Mouse (Mus musculus): ENCODE measurements at regions not wholly inside any gene's neighbourhood (a gene's known extent, or its start where the extent isn't known, plus 50 kb on each side); places are given as distances from the start of the nearest gene placed in this dataset.

DNA sequence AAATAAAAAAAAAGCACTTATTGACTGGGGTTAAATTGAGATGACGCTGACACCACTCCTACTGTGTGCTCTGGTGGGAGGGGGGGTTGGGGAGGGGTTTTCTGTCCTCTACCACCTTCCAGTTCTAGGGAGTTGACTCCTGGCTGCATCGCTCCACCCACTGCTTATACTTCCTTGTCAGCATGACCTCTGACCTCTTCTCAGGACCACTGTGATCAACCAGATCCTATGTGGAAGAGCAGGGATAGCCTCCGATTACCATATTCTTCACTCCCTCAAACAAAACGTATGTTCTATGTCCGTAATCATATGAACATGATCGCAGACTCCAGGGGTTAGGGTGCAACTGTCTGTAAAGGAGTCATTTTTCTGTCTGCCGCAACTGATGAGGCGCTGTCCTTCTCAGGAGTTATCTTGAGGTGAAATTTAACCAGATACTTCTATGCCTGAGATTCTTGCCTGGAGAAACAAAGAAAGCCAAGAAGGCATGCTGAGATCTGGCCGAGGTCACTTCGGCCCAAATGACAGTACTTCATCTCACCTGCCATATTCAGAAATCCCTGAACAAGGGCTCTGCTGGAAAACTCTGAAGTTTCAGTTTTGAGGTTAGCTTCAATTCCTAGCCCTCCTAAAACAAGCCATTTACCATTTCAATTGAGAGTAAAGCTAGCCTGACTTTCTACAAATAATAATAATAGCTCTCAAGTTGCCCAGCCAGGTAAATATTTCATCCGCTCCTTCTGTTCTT, 160.3 kb upstream of the Tll1 start:
- Histone ChIP-seq H3K27me3 (no peaks in the 10 kb centered on the region), H3K9me3 (replicated peaks) (no peaks in the 10 kb centered on the region), H3K4me3 (no peak overlapping the region), H3K4me2 (no peak overlapping the region), H3K4me1 (peaks cover 4% of the 10 kb centered on the region; the same call in 1 of the 2 replicates), H3K36me3 (ENCODE audit: poor library complexity, severe bottlenecking) (no peaks in the 10 kb centered on the region), H3K27ac (no peak overlapping the region), H3K9ac (no peak overlapping the region)
- 0 out of 2 replicates have a peak, but pooled peaks have one; percentile 21 for ATAC-seq
- 84% methylated on average over 11 of the region's 11 CpGs for WGBS

GRCm38 (mm10) chr8:64357092-64357491, 151.0 kb upstream of the Tll1 start:
- Histone ChIP-seq H3K9me3 (replicated peaks) (no peaks in the 10 kb centered on the region), H3K9ac (no peak overlapping the region), H3K4me1 (no peaks in the 10 kb centered on the region), H3K27ac (no peak overlapping the region), H3K27me3 (no peaks in the 10 kb centered on the region), H3K4me3 (no peak overlapping the region), H3K4me2 (no peak overlapping the region), H3K36me3 (ENCODE audit: poor library complexity, severe bottlenecking) (no peaks in the 10 kb centered on the region)
- no peak for ATAC-seq
- 96% methylated on average over 5 of the region's 5 CpGs for WGBS

GRCm38 (mm10) chr8:64348082-64348646, 142.1 kb upstream of the Tll1 start:
- H3K9me3 ChIP-seq (replicated peaks): no peaks in the 10 kb centered on the region
- ATAC-seq: peak; percentile 63; the same call in 1 of the 2 replicates
- WGBS: 10% methylated on average over 3 of the region's 3 CpGs

GRCm38 (mm10) chr8:64347490-64347889, 141.4 kb upstream of the Tll1 start:
- no peak overlapping the region for H3K4me2 ChIP-seq
- no peaks in the 10 kb centered on the region for H3K9me3 ChIP-seq (replicated peaks)
- no peak overlapping the region for H3K4me3 ChIP-seq
- peaks cover 19% of the 10 kb centered on the region for H3K4me1 ChIP-seq
- 70% methylated on average over 2 of the region's 2 CpGs for WGBS
- no peaks in the 10 kb centered on the region for H3K36me3 ChIP-seq (ENCODE audit: poor library complexity, severe bottlenecking)
- no peak for ATAC-seq
- peaks cover 5% of the 10 kb centered on the region; the same call in 1 of the 2 replicates for H3K27me3 ChIP-seq
- no peak overlapping the region for H3K9ac ChIP-seq
- H3K27ac ChIP-seq: no peak overlapping the region

More at GRCm38 (mm10) chr8:64348082-64348646, 142.1 kb upstream of the Tll1 start:
- Histone ChIP-seq H3K36me3 (ENCODE audit: poor library complexity, severe bottlenecking) (no peaks in the 10 kb centered on the region), H3K27ac (no peak overlapping the region), H3K27me3 (peaks cover 5% of the 10 kb centered on the region; the same call in 1 of the 2 replicates), H3K4me1 (peaks cover 19% of the 10 kb centered on the region), H3K9ac (no peak overlapping the region), H3K4me3 (no peak overlapping the region), H3K4me2 (no peak overlapping the region)

DNA sequence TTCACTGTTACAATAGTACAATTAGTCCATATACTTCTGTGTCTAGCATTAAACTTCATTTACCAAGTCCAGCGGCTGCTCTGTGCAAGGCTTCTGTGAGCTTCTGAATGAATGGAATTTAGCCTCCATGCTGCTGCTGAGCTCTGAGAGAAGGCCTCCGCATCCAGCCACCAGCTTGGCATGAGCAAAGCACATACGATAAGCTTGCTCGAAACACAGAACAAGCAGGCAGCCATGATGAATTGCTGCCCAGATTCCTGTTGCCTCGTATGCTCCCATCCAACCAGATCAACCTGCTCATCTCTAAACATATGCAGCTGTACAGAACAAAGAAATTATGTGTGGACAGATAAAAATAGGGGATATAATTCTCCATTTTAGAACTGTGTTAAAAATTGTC, 140.4 kb upstream of the Tll1 start:
- Histone ChIP-seq H3K9me3 (replicated peaks) (no peaks in the 10 kb centered on the region), H3K4me1 (peaks cover 19% of the 10 kb centered on the region), H3K4me2 (no peak overlapping the region), H3K27ac (no peak overlapping the region), H3K27me3 (peaks cover 5% of the 10 kb centered on the region; the same call in 1 of the 2 replicates), H3K36me3 (ENCODE audit: poor library complexity, severe bottlenecking) (no peaks in the 10 kb centered on the region), H3K9ac (no peak overlapping the region), H3K4me3 (no peak overlapping the region)
- ATAC-seq: peak; percentile 28; the same call in 1 of the 2 replicates
- WGBS: 83% methylated on average over 5 of the region's 5 CpGs

GRCm38 (mm10) chr8:64344933-64345332, 138.9 kb upstream of the Tll1 start:
- Histone ChIP-seq H3K4me2 (no peak overlapping the region), H3K27ac (no peak overlapping the region), H3K36me3 (ENCODE audit: poor library complexity, severe bottlenecking) (no peaks in the 10 kb centered on the region), H3K9me3 (replicated peaks) (no peaks in the 10 kb centered on the region), H3K4me1 (peaks cover 19% of the 10 kb centered on the region), H3K9ac (no peak overlapping the region), H3K4me3 (no peak overlapping the region), H3K27me3 (peaks cover 5% of the 10 kb centered on the region; the same call in 1 of the 2 replicates)
- 90% methylated on average over 1 of the region's 1 CpGs for whole genome bisulfite sequencing
- ATAC-seq: no peak; the same call in 1 of the 2 replicates

DNA sequence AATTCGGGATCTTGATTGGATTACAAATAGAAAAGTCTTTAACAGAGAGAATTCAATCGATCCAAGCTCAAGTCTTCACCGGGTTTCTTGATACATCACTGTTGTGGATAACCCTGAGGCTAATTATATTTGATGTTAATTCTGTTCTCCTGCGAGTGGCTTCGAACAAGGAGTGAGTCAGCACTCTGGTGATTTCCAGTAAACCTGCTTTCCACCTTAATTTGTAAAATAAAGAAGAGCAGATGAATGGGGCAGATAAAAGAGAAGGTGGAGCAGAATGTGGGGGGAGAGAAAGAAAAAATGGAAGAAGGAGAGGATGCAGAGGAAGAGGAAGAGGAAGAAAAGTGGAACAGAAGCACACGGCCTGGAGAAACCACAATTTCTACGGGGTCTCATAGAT, 137.5 kb upstream of the Tll1 start:
- no peak overlapping the region for H3K4me3 ChIP-seq
- no peak overlapping the region for H3K4me2 ChIP-seq
- ATAC-seq: no peak
- no peaks in the 10 kb centered on the region for H3K9me3 ChIP-seq (replicated peaks)
- no peak overlapping the region for H3K27ac ChIP-seq
- peaks cover 11% of the 10 kb centered on the region for H3K4me1 ChIP-seq
- H3K9ac ChIP-seq: no peak overlapping the region
- WGBS: 74% methylated on average over 7 of the region's 7 CpGs
- H3K36me3 ChIP-seq (ENCODE audit: poor library complexity, severe bottlenecking): no peaks in the 10 kb centered on the region
- peaks cover 5% of the 10 kb centered on the region; the same call in 1 of the 2 replicates for H3K27me3 ChIP-seq

- H3K36me3 ChIP-seq (ENCODE audit: poor library complexity, severe bottlenecking): no peaks in the 10 kb centered on the region
- no peaks in the 10 kb centered on the region for H3K9me3 ChIP-seq (replicated peaks)
- no peak overlapping the region for H3K4me3 ChIP-seq
- peaks cover 2% of the 10 kb centered on the region; the same call in 1 of the 2 replicates for H3K4me1 ChIP-seq
- peaks cover 5% of the 10 kb centered on the region; the same call in 1 of the 2 replicates for H3K27me3 ChIP-seq
- H3K4me2 ChIP-seq: no peak overlapping the region
- no peak overlapping the region for H3K27ac ChIP-seq
- H3K9ac ChIP-seq: no peak overlapping the region
- ATAC-seq: no peak
These were observed 136.3 kb upstream of the Tll1 start for GRCm38 (mm10) chr8:64342397-64342796.

DNA sequence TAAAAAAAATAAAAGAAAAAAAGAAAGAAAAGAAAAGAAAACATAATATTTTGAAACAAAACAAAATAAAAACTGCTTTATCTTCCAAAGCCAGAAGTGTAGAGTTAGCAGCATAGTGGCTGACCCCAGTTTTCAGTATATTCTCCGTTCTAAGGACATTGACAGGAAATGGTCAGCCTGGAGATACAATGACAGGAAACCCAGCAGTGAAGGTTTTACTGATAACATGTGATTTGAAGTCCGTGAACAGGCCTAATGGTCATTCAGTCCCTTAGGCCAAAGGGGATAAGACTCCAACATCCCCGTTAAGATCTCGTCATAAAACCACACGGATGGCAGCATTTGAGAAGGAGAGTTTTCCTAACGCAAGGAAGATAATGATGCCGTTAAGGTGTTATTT, 131.3 kb upstream of the Tll1 start:
- Histone ChIP-seq H3K4me3 (no peak overlapping the region), H3K4me2 (no peak overlapping the region), H3K36me3 (ENCODE audit: poor library complexity, severe bottlenecking) (no peaks in the 10 kb centered on the region), H3K4me1 (no peaks in the 10 kb centered on the region), H3K9me3 (replicated peaks) (no peaks in the 10 kb centered on the region), H3K27ac (no peak overlapping the region), H3K9ac (no peak overlapping the region), H3K27me3 (no peaks in the 10 kb centered on the region)
- 72% methylated on average over 7 of the region's 7 CpGs for WGBS
- ATAC-seq: no peak

DNA sequence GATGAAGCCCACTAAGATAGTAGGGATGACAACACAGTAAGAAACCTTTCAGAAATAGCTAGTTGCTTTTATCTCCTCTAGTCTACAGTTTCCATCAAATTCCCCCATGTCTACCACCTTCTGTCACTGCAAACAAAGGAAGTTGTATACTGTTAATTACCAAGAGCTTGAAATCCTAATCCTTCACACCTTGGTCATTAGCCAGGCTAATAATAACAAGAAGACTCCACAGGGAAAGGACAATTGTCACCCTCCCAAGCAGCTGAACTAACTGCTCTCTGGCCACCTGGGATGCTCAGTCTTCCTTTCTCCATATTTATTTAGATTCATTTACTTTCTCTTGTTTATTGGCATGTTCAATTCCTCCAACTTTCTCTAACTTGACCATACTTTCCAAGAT, 130.5 kb upstream of the Tll1 start:
- Histone ChIP-seq H3K4me2 (no peak overlapping the region), H3K4me1 (no peaks in the 10 kb centered on the region), H3K27me3 (no peaks in the 10 kb centered on the region), H3K27ac (no peak overlapping the region), H3K9me3 (replicated peaks) (no peaks in the 10 kb centered on the region), H3K4me3 (no peak overlapping the region), H3K36me3 (ENCODE audit: poor library complexity, severe bottlenecking) (no peaks in the 10 kb centered on the region), H3K9ac (no peak overlapping the region)
- no peak for ATAC-seq

- no peak for ATAC-seq
- H3K27ac ChIP-seq: no peak overlapping the region
- no peaks in the 10 kb centered on the region for H3K36me3 ChIP-seq (ENCODE audit: poor library complexity, severe bottlenecking)
- no peak overlapping the region for H3K4me2 ChIP-seq
- H3K4me1 ChIP-seq: no peaks in the 10 kb centered on the region
- H3K9me3 ChIP-seq (replicated peaks): no peaks in the 10 kb centered on the region
- H3K9ac ChIP-seq: no peak overlapping the region
- H3K4me3 ChIP-seq: no peak overlapping the region
- 75% methylated on average over 5 of the region's 5 CpGs for WGBS
- no peaks in the 10 kb centered on the region for H3K27me3 ChIP-seq
These were observed 129.4 kb upstream of the Tll1 start for GRCm38 (mm10) chr8:64335495-64335894.

DNA sequence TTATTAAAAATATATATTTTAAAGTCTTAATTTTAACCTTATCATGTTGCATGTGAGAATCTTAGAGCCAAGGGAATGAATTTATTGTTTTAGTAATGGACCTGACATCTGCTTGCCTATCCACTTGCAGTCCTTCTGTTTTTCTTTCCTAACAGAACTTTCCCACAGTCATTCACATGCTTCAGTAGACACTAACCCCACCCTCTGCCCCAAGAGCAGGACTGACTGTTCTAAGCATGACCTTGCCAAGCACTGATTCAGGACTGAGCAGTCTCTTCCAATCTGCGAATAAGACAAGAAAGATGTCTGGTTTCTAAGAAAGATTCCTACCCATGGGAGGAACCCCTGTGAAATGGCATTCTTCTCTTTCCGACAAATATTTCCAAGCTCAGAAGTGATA, 117.9 kb upstream of the Tll1 start:
- Histone ChIP-seq H3K9me3 (replicated peaks) (no peaks in the 10 kb centered on the region), H3K4me1 (peaks cover 6% of the 10 kb centered on the region), H3K4me2 (no peak overlapping the region), H3K4me3 (no peak overlapping the region), H3K27me3 (peaks cover 17% of the 10 kb centered on the region), H3K9ac (no peak overlapping the region), H3K27ac (no peak overlapping the region), H3K36me3 (ENCODE audit: poor library complexity, severe bottlenecking) (no peaks in the 10 kb centered on the region)
- WGBS: 91% methylated on average over 2 of the region's 2 CpGs
- ATAC-seq: no peak
